Mouse (Mus musculus) ES-Bruce4 (cell line): Measurements from ENCODE around the gene Anks1b.

ENCODE experiments used
- EP300 ChIP-seq: IDR thresholded peaks from 2 replicates; pipeline ENCODE4 v1.6.1; 2011; ENCODE audit warnings: low read depth, low read length; ENCODE audit not compliant: insufficient read depth
- POLR2A ChIP-seq: IDR thresholded peaks from one replicate; pipeline ENCODE4 v1.8.1; 2011; ENCODE audit warnings: low read length; ENCODE audit not compliant: insufficient read depth

GRCm38 (mm10) chr10:89833166-89833565 lies 40.1 kb upstream of the Anks1b start:
- no peak for TF ChIP-seq POLR2A
- no peak for TF ChIP-seq EP300
